Mouse (Mus musculus): ENCODE results near the gene Smpdl3a. TPM values are rescaled to one million over a fixed set of nuclear protein-coding genes. Genes with fewer than 3 reads are reported as not detected.

Smpdl3a gene
- total and polyA plus RNA-seq, 2 experiments from 2014 or later: 51.8 to 73.4 TPM

DNA sequence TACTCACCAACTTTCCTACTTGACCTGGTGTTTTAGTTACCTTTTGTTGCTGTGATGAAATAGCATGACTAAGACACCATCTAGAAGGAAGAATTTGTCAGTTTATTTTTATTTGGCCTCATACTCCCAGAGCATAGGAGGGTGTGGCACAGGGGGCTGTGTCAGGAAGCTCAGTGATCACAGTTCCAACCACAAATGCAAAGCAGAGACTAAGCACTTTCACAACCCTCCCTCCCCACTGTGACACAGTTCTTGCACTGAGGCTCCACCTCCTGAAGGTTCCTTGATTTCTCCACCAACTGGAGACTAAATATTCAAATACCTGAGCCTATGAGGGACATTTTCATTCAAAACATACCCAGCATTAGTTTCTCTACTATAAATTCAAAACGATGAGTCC lies 5.4 kb downstream of the Smpdl3a start:
- H3K9ac ChIP-seq (replicated peaks; ENCODE audit: low read depth, low read length): no peak overlapping the region
- ATAC-seq (ENCODE audit: insufficient read depth, low read depth) (no peak), DNase-seq (ENCODE audit: low spot score) (no peak)
- H3K36me3 ChIP-seq (replicated peaks; ENCODE audit: control insufficient read depth, insufficient read depth, low read length): peaks cover 8% of the 10 kb centered on the region
- no peak overlapping the region for H3K27ac ChIP-seq (ENCODE audit: low read depth)
- H3K4me3 ChIP-seq (ENCODE audit: low read depth, low read length): no peak overlapping the region
- peaks cover 2% of the 10 kb centered on the region; the same call in 1 of the 2 replicates for H3K4me1 ChIP-seq (ENCODE audit: control insufficient read depth, insufficient read depth)
- H3K4me2 ChIP-seq (ENCODE audit: low read depth, low read length): no peak overlapping the region
- no peaks in the 10 kb centered on the region for H3K9me3 ChIP-seq (replicated peaks; ENCODE audit: control insufficient read depth, low read length)
- no peaks in the 10 kb centered on the region for H3K27me3 ChIP-seq (ENCODE audit: control insufficient read depth, insufficient read depth, low read length)
- WGBS: 87% methylated on average over 1 of the region's 1 CpGs
- TF ChIP-seq EP300 (IDR thresholded peaks at IDR 0.05; ENCODE audit: low read depth) (no peak), CTCF (IDR thresholded peaks at IDR 0.05; ENCODE audit: low read depth) (no peak)

GRCm38 (mm10) chr10:57807754-57808153 lies 13.6 kb downstream of the Smpdl3a start:
- no peaks in the 10 kb centered on the region for H3K9me3 ChIP-seq (replicated peaks; ENCODE audit: control insufficient read depth, low read length)
- WGBS: 85% methylated on average over 6 of the region's 6 CpGs
- no peak for TF ChIP-seq EP300 (IDR thresholded peaks at IDR 0.05; ENCODE audit: low read depth)
- TF ChIP-seq CTCF (IDR thresholded peaks at IDR 0.05; ENCODE audit: low read depth): no peak
- H3K4me1 ChIP-seq (ENCODE audit: control insufficient read depth, insufficient read depth): no peaks in the 10 kb centered on the region
- no peak overlapping the region for H3K4me3 ChIP-seq (ENCODE audit: low read depth, low read length)
- no peaks in the 10 kb centered on the region for H3K27me3 ChIP-seq (ENCODE audit: control insufficient read depth, insufficient read depth, low read length)
- H3K4me2 ChIP-seq (ENCODE audit: low read depth, low read length): no peak overlapping the region
- peaks cover 47% of the 10 kb centered on the region for H3K36me3 ChIP-seq (replicated peaks; ENCODE audit: control insufficient read depth, insufficient read depth, low read length)
- H3K27ac ChIP-seq (ENCODE audit: low read depth): no peak overlapping the region
- no peak for DNase-seq (ENCODE audit: low spot score)
- no peak overlapping the region for H3K9ac ChIP-seq (replicated peaks; ENCODE audit: low read depth, low read length)
- no peak for ATAC-seq (ENCODE audit: insufficient read depth, low read depth)

- peaks cover 17% of the 10 kb centered on the region for H3K36me3 ChIP-seq (replicated peaks; ENCODE audit: control insufficient read depth, insufficient read depth, low read length)
- H3K27me3 ChIP-seq (ENCODE audit: control insufficient read depth, insufficient read depth, low read length): no peaks in the 10 kb centered on the region
- 72% methylated on average over 5 of the region's 5 CpGs for whole genome bisulfite sequencing
- H3K4me1 ChIP-seq (ENCODE audit: control insufficient read depth, insufficient read depth): no peaks in the 10 kb centered on the region
- DNase-seq (ENCODE audit: low spot score) (no peak), ATAC-seq (ENCODE audit: insufficient read depth, low read depth) (no peak)
- H3K9me3 ChIP-seq (replicated peaks; ENCODE audit: control insufficient read depth, low read length): no peaks in the 10 kb centered on the region
- no peak overlapping the region for H3K4me2 ChIP-seq (ENCODE audit: low read depth, low read length)
- no peak for TF ChIP-seq CTCF (IDR thresholded peaks at IDR 0.05; ENCODE audit: low read depth)
- TF ChIP-seq EP300 (IDR thresholded peaks at IDR 0.05; ENCODE audit: low read depth): no peak
- no peak overlapping the region for H3K4me3 ChIP-seq (ENCODE audit: low read depth, low read length)
- no peak overlapping the region for H3K9ac ChIP-seq (replicated peaks; ENCODE audit: low read depth, low read length)
- no peak overlapping the region for H3K27ac ChIP-seq (ENCODE audit: low read depth)
These were observed 18.2 kb downstream of the Smpdl3a start for GRCm38 (mm10) chr10:57812161-57812856.

DNA sequence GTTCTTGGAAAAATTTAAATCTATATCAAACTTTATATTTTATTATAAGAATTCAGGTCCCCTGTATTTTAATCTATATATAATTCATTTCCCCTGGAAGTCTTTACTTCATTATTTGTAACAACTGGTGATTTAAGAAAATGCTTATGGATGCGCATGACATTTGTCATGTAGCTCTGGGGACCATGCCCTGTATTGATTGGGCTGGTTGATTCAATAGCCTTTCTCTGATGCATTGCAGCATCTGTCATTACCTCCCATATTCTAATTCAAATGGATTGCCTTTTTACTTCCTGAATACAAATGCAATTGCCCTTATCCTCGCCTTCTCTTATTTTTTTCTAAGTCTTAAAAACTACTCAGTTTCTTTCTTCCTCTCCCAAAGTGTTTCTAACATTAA lies 20.2 kb downstream of the Smpdl3a start:
- Histone ChIP-seq H3K4me2 (ENCODE audit: low read depth, low read length) (no peak overlapping the region), H3K36me3 (replicated peaks; ENCODE audit: control insufficient read depth, insufficient read depth, low read length) (peaks cover 8% of the 10 kb centered on the region; the same call in 1 of the 2 replicates), H3K9ac (replicated peaks; ENCODE audit: low read depth, low read length) (no peak overlapping the region), H3K9me3 (replicated peaks; ENCODE audit: control insufficient read depth, low read length) (no peaks in the 10 kb centered on the region), H3K4me3 (ENCODE audit: low read depth, low read length) (no peak overlapping the region), H3K27me3 (ENCODE audit: control insufficient read depth, insufficient read depth, low read length) (no peaks in the 10 kb centered on the region), H3K4me1 (ENCODE audit: control insufficient read depth, insufficient read depth) (no peaks in the 10 kb centered on the region), H3K27ac (ENCODE audit: low read depth) (no peak overlapping the region)
- DNase-seq (ENCODE audit: low spot score) (no peak), ATAC-seq (ENCODE audit: insufficient read depth, low read depth) (no peak)
- TF ChIP-seq CTCF (IDR thresholded peaks at IDR 0.05; ENCODE audit: low read depth) (no peak), EP300 (IDR thresholded peaks at IDR 0.05; ENCODE audit: low read depth) (no peak)
- 77% methylated on average over 2 of the region's 2 CpGs for WGBS

DNA sequence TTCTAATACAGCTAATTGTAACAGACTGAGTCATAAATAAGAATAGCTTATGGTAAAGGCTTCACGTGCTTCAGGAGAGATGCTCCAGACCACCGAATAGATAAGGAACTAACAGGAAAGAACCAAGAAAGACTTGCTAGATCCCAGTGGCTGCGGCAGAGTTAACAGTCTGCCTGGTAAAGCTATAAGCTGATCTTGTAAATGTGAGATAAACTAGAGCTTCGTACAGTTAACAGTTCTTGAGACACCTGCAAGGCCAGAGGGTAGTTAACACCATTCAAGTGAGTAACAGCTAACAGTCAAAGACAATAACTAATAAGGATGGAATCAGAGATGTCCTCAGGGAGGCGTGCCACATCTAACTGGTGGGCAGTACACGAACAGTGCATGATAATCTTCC lies 21.7 kb downstream of the Smpdl3a start:
- H3K4me2 ChIP-seq (ENCODE audit: low read depth, low read length): no peak overlapping the region
- no peak for DNase-seq (ENCODE audit: low spot score)
- no peaks in the 10 kb centered on the region for H3K4me1 ChIP-seq (ENCODE audit: control insufficient read depth, insufficient read depth)
- no peak overlapping the region for H3K9ac ChIP-seq (replicated peaks; ENCODE audit: low read depth, low read length)
- TF ChIP-seq CTCF (IDR thresholded peaks at IDR 0.05; ENCODE audit: low read depth): no peak
- no peaks in the 10 kb centered on the region for H3K9me3 ChIP-seq (replicated peaks; ENCODE audit: control insufficient read depth, low read length)
- no peak for ATAC-seq (ENCODE audit: insufficient read depth, low read depth)
- WGBS: 62% methylated on average over 6 of the region's 6 CpGs
- H3K36me3 ChIP-seq (replicated peaks; ENCODE audit: control insufficient read depth, insufficient read depth, low read length): 0 out of 2 replicates have a peak, but pooled peaks cover 7% of the 10 kb centered on the region
- no peak overlapping the region for H3K4me3 ChIP-seq (ENCODE audit: low read depth, low read length)
- no peaks in the 10 kb centered on the region for H3K27me3 ChIP-seq (ENCODE audit: control insufficient read depth, insufficient read depth, low read length)
- no peak overlapping the region for H3K27ac ChIP-seq (ENCODE audit: low read depth)

DNA sequence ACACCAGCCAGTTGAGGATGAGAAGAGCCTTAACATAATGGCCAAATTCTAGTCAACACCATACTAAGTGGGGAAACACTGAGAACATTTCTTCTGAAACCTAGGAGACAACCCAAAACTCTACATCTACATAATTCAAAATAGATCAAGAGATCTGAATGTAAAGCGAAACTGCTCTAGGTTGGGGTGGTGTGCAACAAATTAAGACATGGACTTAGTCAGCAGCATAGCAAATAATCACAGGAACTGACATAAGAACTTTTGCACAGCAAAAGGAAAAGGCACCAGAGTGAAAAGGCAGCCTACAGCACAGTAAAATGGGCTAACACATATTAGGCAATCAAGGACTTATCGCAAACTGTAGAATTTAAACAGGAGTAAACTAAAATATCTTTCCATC lies 25.1 kb downstream of the Smpdl3a start:
- Histone ChIP-seq H3K9ac (replicated peaks; ENCODE audit: low read depth, low read length) (no peak overlapping the region), H3K36me3 (replicated peaks; ENCODE audit: control insufficient read depth, insufficient read depth, low read length) (no peaks in the 10 kb centered on the region), H3K27me3 (ENCODE audit: control insufficient read depth, insufficient read depth, low read length) (no peaks in the 10 kb centered on the region), H3K4me3 (ENCODE audit: low read depth, low read length) (no peak overlapping the region), H3K27ac (ENCODE audit: low read depth) (no peak overlapping the region), H3K4me2 (ENCODE audit: low read depth, low read length) (no peak overlapping the region), H3K9me3 (replicated peaks; ENCODE audit: control insufficient read depth, low read length) (no peaks in the 10 kb centered on the region), H3K4me1 (ENCODE audit: control insufficient read depth, insufficient read depth) (no peaks in the 10 kb centered on the region)
- DNase-seq (ENCODE audit: low spot score) (no peak), ATAC-seq (ENCODE audit: insufficient read depth, low read depth) (no peak)
- whole genome bisulfite sequencing: 87% methylated on average over 2 of the region's 2 CpGs
- TF ChIP-seq CTCF (IDR thresholded peaks at IDR 0.05; ENCODE audit: low read depth) (no peak), EP300 (IDR thresholded peaks at IDR 0.05; ENCODE audit: low read depth) (no peak)
